Mouse (Mus musculus): Measurements from ENCODE around the gene Fkbp6. TPM values are rescaled to one million over a fixed set of nuclear protein-coding genes. Genes with fewer than 3 reads are reported as not detected.
A peak's percentile ranks its signal among the peaks of the same experiment; 100 is the strongest.

Gene Fkbp6
- polyA plus RNA-seq, 1 experiment from 2014 or later: not detected

DNA sequence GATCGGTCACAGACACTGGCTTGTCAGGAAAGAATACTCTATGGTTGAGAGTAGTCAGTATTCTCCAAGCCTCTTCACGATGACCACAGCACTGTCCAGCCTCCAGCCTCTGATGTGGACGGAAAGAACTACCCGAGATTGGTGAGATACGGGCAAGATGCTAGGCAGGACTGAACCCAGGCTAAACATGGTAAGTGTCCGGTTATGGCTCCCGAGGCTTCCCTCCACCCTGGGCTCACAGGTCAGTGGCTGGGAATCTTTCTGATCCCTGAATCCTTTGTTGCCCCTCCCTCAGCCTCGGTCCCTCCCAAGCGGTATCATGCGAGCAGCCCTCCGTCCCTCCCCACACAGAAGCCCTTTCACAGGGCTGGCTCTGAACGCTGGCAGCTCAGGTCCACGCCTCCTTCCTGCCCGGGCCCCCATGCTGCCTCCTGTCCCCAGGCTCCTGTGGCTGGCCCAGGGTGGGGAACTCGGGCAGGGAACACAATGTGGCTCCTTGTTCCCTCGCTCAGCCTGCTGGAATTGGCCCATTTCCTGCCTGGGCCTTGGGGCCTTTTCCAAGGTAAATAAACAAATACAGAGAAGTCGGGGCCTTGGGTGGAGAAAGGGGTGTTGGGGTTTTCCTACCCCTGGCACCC lies 85.9 kb downstream of the Fkbp6 start:
- H3K9ac ChIP-seq (replicated peaks; ENCODE audit: low read depth, low read length): no peak overlapping the region
- WGBS: 16% methylated on average over 17 of the region's 17 CpGs
- H3K27me3 ChIP-seq (ENCODE audit: control insufficient read depth, insufficient read depth, low read length): no peaks in the 10 kb centered on the region
- no peaks in the 10 kb centered on the region for H3K9me3 ChIP-seq (ENCODE audit: control insufficient read depth, low read depth, low read length)
- peak overlapping the region; percentile 29 for H3K4me2 ChIP-seq (replicated peaks; ENCODE audit: low read depth, low read length)
- H3K4me3 ChIP-seq (ENCODE audit: low read depth, low read length): no peak overlapping the region
- ATAC-seq (ENCODE audit: insufficient number of reproducible peaks, insufficient read depth, low FRiP score, low read depth): peak; percentile 83
- peak overlapping the region; percentile 18; the same call in 1 of the 2 replicates for H3K27ac ChIP-seq (ENCODE audit: low read length)
- H3K4me1 ChIP-seq (ENCODE audit: control insufficient read depth, insufficient read depth, low read length): peaks cover 10% of the 10 kb centered on the region; the same call in 1 of the 2 replicates
- H3K36me3 ChIP-seq (ENCODE audit: control insufficient read depth, insufficient read depth, low read length): no peaks in the 10 kb centered on the region

DNA sequence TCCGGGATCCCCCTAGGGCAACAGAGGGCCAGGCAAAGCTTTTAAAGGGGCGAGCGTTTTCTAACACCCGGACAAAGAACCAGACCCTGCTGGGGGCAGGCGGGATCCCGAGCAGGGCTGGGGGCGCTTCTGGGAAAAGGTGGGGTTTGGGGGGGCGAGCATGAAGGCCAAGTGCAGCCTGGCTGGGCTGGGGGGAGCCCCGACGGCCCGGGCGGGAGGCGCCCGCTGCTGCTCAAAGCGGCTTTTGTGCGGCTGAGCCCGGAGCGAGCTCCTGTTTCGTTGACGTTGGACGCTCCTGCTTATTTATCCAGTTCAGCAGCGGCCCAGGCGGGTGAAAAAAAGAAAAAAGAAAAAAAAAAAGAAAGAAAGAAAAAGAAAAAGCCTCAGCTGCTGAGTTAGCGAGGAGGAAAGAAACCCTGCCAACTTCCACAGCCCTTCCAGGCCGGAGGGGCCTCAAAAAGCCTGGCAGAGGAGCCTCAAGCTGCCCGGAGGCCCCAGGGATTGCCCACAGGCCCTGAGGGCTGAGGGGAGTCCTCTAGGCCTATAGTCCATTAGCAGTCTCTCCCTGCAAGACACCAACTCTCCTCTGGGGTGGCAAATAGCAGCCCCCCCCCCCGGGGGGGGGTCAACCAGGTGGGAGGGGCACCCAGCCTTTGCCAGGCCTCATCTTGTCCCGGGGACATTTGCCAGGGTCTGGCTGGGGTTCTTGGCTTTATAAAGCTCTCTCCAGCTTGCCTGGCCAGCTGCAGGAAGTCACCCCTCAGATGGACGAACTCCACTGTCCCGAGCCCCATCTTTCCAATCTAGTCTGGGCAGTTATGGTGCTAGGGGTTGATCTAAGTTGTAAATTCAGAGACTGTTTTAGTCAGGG lies 91.3 kb downstream of the Fkbp6 start:
- Histone ChIP-seq H3K36me3 (ENCODE audit: control insufficient read depth, insufficient read depth, low read length) (no peaks in the 10 kb centered on the region), H3K4me1 (ENCODE audit: control insufficient read depth, insufficient read depth, low read length) (peaks cover 10% of the 10 kb centered on the region; the same call in 1 of the 2 replicates), H3K9ac (replicated peaks; ENCODE audit: low read depth, low read length) (peak overlapping the region; percentile 42), H3K27me3 (ENCODE audit: control insufficient read depth, insufficient read depth, low read length) (no peaks in the 10 kb centered on the region), H3K9me3 (ENCODE audit: control insufficient read depth, low read depth, low read length) (0 out of 2 replicates have a peak, but pooled peaks cover 6% of the 10 kb centered on the region), H3K27ac (ENCODE audit: low read length) (peak overlapping the region; percentile 74), H3K4me2 (replicated peaks; ENCODE audit: low read depth, low read length) (peak overlapping the region; percentile 47), H3K4me3 (ENCODE audit: low read depth, low read length) (no peak overlapping the region)
- peak; percentile 37; the same call in 1 of the 2 replicates for ATAC-seq (ENCODE audit: insufficient number of reproducible peaks, insufficient read depth, low FRiP score, low read depth)
- 23% methylated on average over 30 of the region's 30 CpGs for WGBS

DNA sequence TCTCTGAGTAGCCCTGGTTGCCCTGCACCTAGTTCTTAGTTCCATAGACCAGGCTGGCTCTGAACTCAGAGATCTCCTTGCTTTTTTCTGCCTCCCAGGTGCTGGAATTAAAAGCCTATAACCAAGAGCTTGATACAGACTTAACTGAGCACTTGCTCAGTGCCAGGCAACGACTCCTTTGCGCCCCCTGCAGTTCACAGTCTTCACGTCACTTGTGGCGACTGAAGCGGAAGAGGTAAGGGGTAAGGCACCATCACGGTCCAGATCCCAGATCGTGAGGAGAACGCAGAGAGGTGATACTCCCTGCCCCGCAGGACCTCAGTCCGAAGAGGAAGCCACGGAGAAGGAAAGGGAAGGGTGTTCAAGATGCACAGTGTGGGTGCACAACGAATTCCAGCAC lies 92.3 kb downstream of the Fkbp6 start:
- Histone ChIP-seq H3K9ac (replicated peaks; ENCODE audit: low read depth, low read length) (no peak overlapping the region), H3K4me3 (ENCODE audit: low read depth, low read length) (no peak overlapping the region), H3K27me3 (ENCODE audit: control insufficient read depth, insufficient read depth, low read length) (no peaks in the 10 kb centered on the region), H3K36me3 (ENCODE audit: control insufficient read depth, insufficient read depth, low read length) (no peaks in the 10 kb centered on the region), H3K9me3 (ENCODE audit: control insufficient read depth, low read depth, low read length) (0 out of 2 replicates have a peak, but pooled peaks cover 6% of the 10 kb centered on the region), H3K4me2 (replicated peaks; ENCODE audit: low read depth, low read length) (no peak overlapping the region), H3K4me1 (ENCODE audit: control insufficient read depth, insufficient read depth, low read length) (peaks cover 10% of the 10 kb centered on the region; the same call in 1 of the 2 replicates), H3K27ac (ENCODE audit: low read length) (no peak overlapping the region)
- 82% methylated on average over 12 of the region's 12 CpGs for WGBS
- no peak for ATAC-seq (ENCODE audit: insufficient number of reproducible peaks, insufficient read depth, low FRiP score, low read depth)

DNA sequence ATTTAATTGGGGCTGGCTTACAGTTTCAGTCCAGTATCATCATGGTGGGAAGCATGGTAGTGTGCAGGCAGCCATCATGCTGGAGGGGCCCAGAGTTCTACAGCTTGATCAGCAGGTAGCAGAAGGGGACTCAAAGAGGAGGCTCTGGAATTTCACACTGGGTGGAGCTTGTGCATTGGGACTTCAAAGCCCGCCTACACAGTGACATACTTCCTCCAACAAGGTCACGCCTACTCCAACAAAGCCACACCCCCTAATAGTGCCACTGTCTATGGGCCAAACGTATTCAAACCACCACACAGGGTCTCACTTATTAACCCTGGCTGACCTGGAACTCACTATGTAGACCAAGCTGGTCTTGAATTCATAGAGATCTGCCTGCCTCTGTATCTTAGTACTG lies 93.7 kb downstream of the Fkbp6 start:
- Histone ChIP-seq H3K4me1 (ENCODE audit: control insufficient read depth, insufficient read depth, low read length) (peaks cover 12% of the 10 kb centered on the region; the same call in 1 of the 2 replicates), H3K27ac (ENCODE audit: low read length) (no peak overlapping the region), H3K4me2 (replicated peaks; ENCODE audit: low read depth, low read length) (no peak overlapping the region), H3K36me3 (ENCODE audit: control insufficient read depth, insufficient read depth, low read length) (no peaks in the 10 kb centered on the region), H3K27me3 (ENCODE audit: control insufficient read depth, insufficient read depth, low read length) (no peaks in the 10 kb centered on the region), H3K4me3 (ENCODE audit: low read depth, low read length) (no peak overlapping the region), H3K9me3 (ENCODE audit: control insufficient read depth, low read depth, low read length) (0 out of 2 replicates have a peak, but pooled peaks cover 6% of the 10 kb centered on the region), H3K9ac (replicated peaks; ENCODE audit: low read depth, low read length) (no peak overlapping the region)
- no peak for ATAC-seq (ENCODE audit: insufficient number of reproducible peaks, insufficient read depth, low FRiP score, low read depth)
- 84% methylated on average over 3 of the region's 3 CpGs for WGBS

DNA sequence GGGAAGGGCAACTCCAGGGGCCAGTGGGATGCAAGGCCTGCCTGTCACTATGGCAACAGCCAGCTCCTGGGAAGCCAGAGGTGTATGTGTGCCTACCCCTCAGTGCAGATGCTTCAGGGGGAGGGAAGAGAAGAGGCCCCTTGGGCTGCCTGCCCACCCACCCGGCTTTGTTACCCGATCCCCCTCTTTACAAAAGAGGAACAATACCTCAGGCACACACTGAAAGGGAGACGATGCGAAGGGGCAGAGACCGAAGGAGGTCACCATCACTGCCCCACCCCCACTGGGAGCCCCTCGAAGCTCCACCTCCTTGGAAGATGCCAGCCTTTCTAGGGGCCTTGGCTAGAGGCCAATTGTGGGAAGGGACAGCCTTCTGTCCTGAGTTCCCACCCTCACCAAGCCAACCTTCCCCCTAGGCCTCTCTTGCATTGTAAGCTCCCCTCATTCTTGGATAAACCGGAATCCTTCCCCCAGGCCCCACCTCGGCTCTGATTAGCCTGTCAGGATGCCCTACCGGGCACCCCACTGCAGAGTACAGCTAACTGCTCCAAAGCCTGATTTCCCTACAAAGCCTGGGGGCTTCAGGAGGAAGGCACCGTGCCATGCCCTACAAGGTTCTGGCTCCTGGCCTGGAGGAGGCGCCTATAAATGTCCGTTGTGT lies 96.0 kb downstream of the Fkbp6 start:
- 15% methylated on average over 12 of the region's 12 CpGs for WGBS
- H3K4me1 ChIP-seq (ENCODE audit: control insufficient read depth, insufficient read depth, low read length): peaks cover 18% of the 10 kb centered on the region; the same call in 1 of the 2 replicates
- no peak overlapping the region for H3K4me3 ChIP-seq (ENCODE audit: low read depth, low read length)
- H3K9ac ChIP-seq (replicated peaks; ENCODE audit: low read depth, low read length): no peak overlapping the region
- no peak overlapping the region for H3K4me2 ChIP-seq (replicated peaks; ENCODE audit: low read depth, low read length)
- H3K27me3 ChIP-seq (ENCODE audit: control insufficient read depth, insufficient read depth, low read length): peaks cover 14% of the 10 kb centered on the region; the same call in 1 of the 2 replicates
- ATAC-seq (ENCODE audit: insufficient number of reproducible peaks, insufficient read depth, low FRiP score, low read depth): no peak
- H3K36me3 ChIP-seq (ENCODE audit: control insufficient read depth, insufficient read depth, low read length): no peaks in the 10 kb centered on the region
- H3K27ac ChIP-seq (ENCODE audit: low read length): no peak overlapping the region
- H3K9me3 ChIP-seq (ENCODE audit: control insufficient read depth, low read depth, low read length): 0 out of 2 replicates have a peak, but pooled peaks cover 6% of the 10 kb centered on the region

GRCm38 (mm10) chr5:135251079-135251454 lies 98.8 kb downstream of the Fkbp6 start, which contains the start of gene Fzd9:
Gene Fzd9, minus strand, starts transcription at chr5:135251230.
- ATAC-seq (ENCODE audit: insufficient number of reproducible peaks, insufficient read depth, low FRiP score, low read depth): peak; percentile 88
- no peak within 1 kb of the TSS for H3K27ac ChIP-seq (ENCODE audit: low read length)
- under 1% methylated on average over 50 of the region's 51 CpGs for WGBS

GRCm38 (mm10) chr5:135250186-135251078 lies 99.4 kb downstream of the Fkbp6 start:
- WGBS: 2% methylated on average over 83 of the region's 92 CpGs
- ATAC-seq (ENCODE audit: insufficient number of reproducible peaks, insufficient read depth, low FRiP score, low read depth): peak; percentile 54; the same call in 1 of the 2 replicates
- no peaks in the 10 kb centered on the region for H3K9me3 ChIP-seq (ENCODE audit: control insufficient read depth, low read depth, low read length)
- peaks cover 12% of the 10 kb centered on the region; the same call in 1 of the 2 replicates for H3K4me1 ChIP-seq (ENCODE audit: control insufficient read depth, insufficient read depth, low read length)
- peak overlapping the region; percentile 55 for H3K4me3 ChIP-seq (ENCODE audit: low read depth, low read length)
- peak overlapping the region; percentile 100 for H3K4me2 ChIP-seq (replicated peaks; ENCODE audit: low read depth, low read length)
- no peak overlapping the region for H3K27ac ChIP-seq (ENCODE audit: low read length)
- 0 out of 2 replicates have a peak overlapping the region, but pooled peaks have one; percentile 2 for H3K9ac ChIP-seq (replicated peaks; ENCODE audit: low read depth, low read length)
- H3K36me3 ChIP-seq (ENCODE audit: control insufficient read depth, insufficient read depth, low read length): peaks cover 12% of the 10 kb centered on the region
- H3K27me3 ChIP-seq (ENCODE audit: control insufficient read depth, insufficient read depth, low read length): peaks cover 14% of the 10 kb centered on the region; the same call in 1 of the 2 replicates

More at GRCm38 (mm10) chr5:135251079-135251454, 98.8 kb downstream of the Fkbp6 start, which contains the start of gene Fzd9:
- Histone ChIP-seq H3K9me3 (ENCODE audit: control insufficient read depth, low read depth, low read length) (no peaks in the 10 kb centered on the region), H3K4me2 (replicated peaks; ENCODE audit: low read depth, low read length) (peak within 1 kb of the TSS; percentile 100), H3K4me1 (ENCODE audit: control insufficient read depth, insufficient read depth, low read length) (peaks cover 12% of the 10 kb centered on the region; the same call in 1 of the 2 replicates), H3K4me3 (ENCODE audit: low read depth, low read length) (peak within 1 kb of the TSS; percentile 55), H3K36me3 (ENCODE audit: control insufficient read depth, insufficient read depth, low read length) (peaks cover 5% of the 10 kb centered on the region; the same call in 1 of the 2 replicates), H3K9ac (replicated peaks; ENCODE audit: low read depth, low read length) (0 out of 2 replicates have a peak within 1 kb of the TSS, but pooled peaks have one; percentile 2), H3K27me3 (ENCODE audit: control insufficient read depth, insufficient read depth, low read length) (peaks cover 14% of the 10 kb centered on the region; the same call in 1 of the 2 replicates)

Data from stomach, embryonic 14.5 days (tissue).